Mouse (Mus musculus) midbrain, embryonic 16.5 days (tissue): ENCODE data around the gene Lnpk. TPM values are rescaled to one million over a fixed set of nuclear protein-coding genes. Genes with fewer than 3 reads are reported as not detected.

ENCODE experiments used
- ATAC-seq: fragments of 200-750 bp; cut with Nextera tagmentation; 2 replicates; pipeline ENCODE4 v1.8.0; 2017; ENCODE audit warnings: moderate TSS enrichment
- H3K27ac ChIP-seq: fragments of 300-500 bp; sonication (generic); 2 replicates; pipeline ENCODE4 v1.5.1; 2014; ENCODE audit warnings: mild to moderate bottlenecking, low read length, mixed read lengths
- H3K27me3 ChIP-seq: fragments of 300-500 bp; sonication (generic); 2 replicates; pipeline ENCODE4 v1.6.1; 2014; ENCODE audit warnings: low read depth, low read length, mixed read lengths; ENCODE audit not compliant: control insufficient read depth, insufficient read depth
- H3K36me3 ChIP-seq: fragments of 300-500 bp; sonication (generic); 2 replicates; pipeline ENCODE4 v1.6.1; 2014; ENCODE audit warnings: mild to moderate bottlenecking, low read length, moderate library complexity, mixed read lengths; ENCODE audit not compliant: control insufficient read depth, insufficient read depth
- H3K4me1 ChIP-seq: fragments of 300-500 bp; sonication (generic); 2 replicates; pipeline ENCODE4 v1.6.1; 2014; ENCODE audit warnings: mild to moderate bottlenecking, low read length, mixed read lengths; ENCODE audit not compliant: control insufficient read depth, insufficient read depth
- H3K4me2 ChIP-seq: fragments of 300-500 bp; sonication (generic); 2 replicates; pipeline ENCODE4 v1.6.1; 2014; ENCODE audit warnings: mild to moderate bottlenecking, low read length, mixed read lengths
- H3K4me3 ChIP-seq: fragments of 300-500 bp; sonication (generic); 2 replicates; pipeline ENCODE4 v1.5.1; 2014; ENCODE audit warnings: low read depth, mild to moderate bottlenecking, low read length, moderate library complexity, mixed read lengths
- H3K9ac ChIP-seq: fragments of 300-500 bp; sonication (generic); 2 replicates; pipeline ENCODE4 v1.6.1; 2014; ENCODE audit warnings: low read depth, low read length, mixed read lengths
- H3K9me3 ChIP-seq: fragments of 300-500 bp; sonication (generic); replicated peaks from 2 replicates; pipeline ENCODE4 v1.6.1; 2014; ENCODE audit warnings: mild to moderate bottlenecking, low read length, mixed read lengths; ENCODE audit not compliant: control insufficient read depth, poor library complexity, severe bottlenecking
- WGBS: fragments of 180-500 bp; shearing (Covaris S2); extraction: QIAGEN DNeasy Blood & Tissue Kit; methylation state at CpG from one replicate; pipeline ENCODE4 v1.1.7; 2014; 5-methylcytosine and 5-hydroxymethylcytosine counted together
- polyA plus RNA-seq: library from polyadenylated mRNA; unstranded; fragments of >200 nt; fragmentation: Nextera tagmentation; extraction: Ambion mirVana; gene quantifications from 2 replicates; pipeline ENCODE4 v1.2.1, GENCODE M21; 2015

Lnpk gene
- polyA plus RNA-seq, 1 experiment from 2014 or later, result 52.0 TPM

DNA sequence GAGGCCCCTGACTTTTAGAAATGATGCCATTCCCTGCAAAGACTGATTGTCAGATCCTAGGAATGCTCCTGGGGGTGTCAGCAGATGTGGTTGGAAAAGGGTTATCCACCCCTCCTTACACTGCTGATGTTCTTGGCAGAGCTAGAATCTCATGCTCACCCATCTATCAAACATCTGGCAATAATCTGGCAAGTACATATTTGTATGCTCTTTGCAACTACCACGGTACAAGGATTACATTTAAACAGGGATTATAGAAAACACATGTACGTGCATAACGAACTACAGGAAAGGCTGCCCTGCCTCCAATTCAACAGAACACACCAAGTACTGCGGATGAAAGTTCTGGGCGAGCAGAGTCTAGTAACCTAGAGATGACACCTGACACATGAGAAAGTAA lies 70.9 kb downstream of the Lnpk start:
- WGBS, result 91% methylated on average over 5 of the region's 5 CpGs

DNA sequence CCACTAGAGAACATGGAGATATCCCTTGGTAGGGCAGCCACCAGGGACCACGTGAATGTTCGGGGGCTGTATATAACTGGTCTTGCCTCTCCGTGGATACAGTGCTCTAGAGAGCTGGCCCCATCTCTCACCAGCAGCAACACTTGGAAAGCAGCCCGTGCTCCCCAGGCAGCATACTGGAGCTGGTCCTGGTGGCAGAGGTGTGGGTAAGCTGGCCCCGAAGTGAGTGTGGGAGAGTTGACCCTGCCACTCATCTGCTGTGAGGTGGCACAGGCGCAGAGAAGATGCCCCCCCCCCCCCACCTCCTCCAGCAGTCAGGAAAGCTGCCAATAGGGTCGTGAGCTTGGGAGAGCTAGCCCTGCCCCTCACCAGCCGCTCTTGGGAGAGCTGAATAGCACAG lies 72.8 kb downstream of the Lnpk start:
- H3K27me3 ChIP-seq, result no peaks in the 10 kb centered on the region
- no peak overlapping the region for H3K4me3 ChIP-seq
- WGBS, result 41% methylated on average over 8 of the region's 8 CpGs
- H3K27ac ChIP-seq, result no peak overlapping the region
- H3K4me2 ChIP-seq, result no peak overlapping the region
- no peak overlapping the region for H3K9ac ChIP-seq
- peak; percentile 45; the same call in 1 of the 2 replicates for ATAC-seq
- H3K4me1 ChIP-seq, result no peaks in the 10 kb centered on the region
- H3K9me3 ChIP-seq, result no peaks in the 10 kb centered on the region
- H3K36me3 ChIP-seq, result no peaks in the 10 kb centered on the region

More for the DNA sequence above, 70.9 kb downstream of the Lnpk start:
- no peaks in the 10 kb centered on the region for H3K9me3 ChIP-seq
- ATAC-seq, result no peak
- no peaks in the 10 kb centered on the region for H3K27me3 ChIP-seq
- H3K9ac ChIP-seq, result no peak overlapping the region
- no peaks in the 10 kb centered on the region for H3K36me3 ChIP-seq
- no peak overlapping the region for H3K4me2 ChIP-seq
- H3K27ac ChIP-seq, result no peak overlapping the region
- H3K4me3 ChIP-seq, result no peak overlapping the region
- H3K4me1 ChIP-seq, result no peaks in the 10 kb centered on the region

DNA sequence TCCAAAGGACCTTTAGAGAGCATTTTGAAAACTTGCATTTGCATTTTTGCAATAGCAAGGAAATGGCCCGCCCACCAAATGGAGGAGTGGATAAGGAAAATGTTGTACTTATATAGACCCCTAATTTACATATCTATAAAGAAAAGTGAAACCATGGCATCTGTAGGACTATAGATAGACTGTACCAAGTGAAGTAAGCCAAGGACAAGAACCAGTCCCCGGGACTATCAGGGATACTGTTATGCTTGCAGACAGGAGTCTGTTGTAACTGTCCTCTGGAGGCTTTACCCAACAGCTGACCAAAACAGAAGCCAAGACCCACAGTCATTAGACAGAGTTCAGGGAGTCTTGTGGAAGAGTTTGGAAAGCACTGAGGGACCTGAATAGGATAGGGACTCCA lies 78.9 kb downstream of the Lnpk start:
- Histone ChIP-seq H3K4me2 (no peak overlapping the region), H3K27me3 (no peaks in the 10 kb centered on the region), H3K9ac (no peak overlapping the region), H3K4me1 (no peaks in the 10 kb centered on the region), H3K4me3 (no peak overlapping the region), H3K9me3 (no peaks in the 10 kb centered on the region), H3K27ac (no peak overlapping the region), H3K36me3 (no peaks in the 10 kb centered on the region)
- 89% methylated on average over 2 of the region's 2 CpGs for WGBS
- ATAC-seq, result no peak

DNA sequence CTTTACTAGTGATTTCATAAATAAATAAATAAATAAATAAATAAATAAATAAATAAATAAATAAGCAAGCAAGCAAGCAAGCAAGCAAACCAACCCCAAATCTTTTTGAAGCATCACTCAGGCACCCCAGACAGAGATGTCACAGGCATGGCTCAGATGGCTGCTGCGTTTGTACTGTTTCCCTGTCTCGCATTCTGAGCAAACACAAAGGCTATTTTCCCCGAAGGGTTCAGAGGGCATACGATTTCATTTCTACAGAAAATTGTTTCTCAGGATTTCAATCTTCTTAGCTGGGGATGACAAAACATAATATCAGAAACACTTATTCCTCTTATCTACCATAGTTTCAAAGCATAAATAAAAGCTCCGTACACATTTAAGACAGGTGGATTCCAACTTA lies 81.4 kb downstream of the Lnpk start:
- WGBS, result 20% methylated on average over 5 of the region's 5 CpGs
- no peak for ATAC-seq

DNA sequence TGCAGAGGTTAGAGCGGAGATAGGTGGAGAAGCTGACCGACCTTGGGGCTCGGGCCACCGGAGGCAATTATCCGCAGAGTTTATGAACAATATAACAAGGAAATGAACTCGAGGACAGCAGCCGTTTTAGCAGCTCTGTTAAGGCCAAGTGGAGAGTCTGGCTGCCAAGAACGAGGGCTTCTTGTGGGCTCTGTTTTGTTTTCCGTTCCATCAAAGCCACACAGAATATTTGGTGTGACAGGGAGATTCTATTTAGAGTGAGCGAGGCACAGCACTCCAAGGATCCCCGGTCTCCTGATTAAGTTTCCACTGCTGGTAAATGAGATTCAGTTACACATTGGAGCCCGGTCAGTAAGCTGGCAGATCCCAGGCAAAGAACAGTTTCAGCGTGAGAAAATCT lies 87.8 kb downstream of the Lnpk start:
- Histone ChIP-seq H3K36me3 (no peaks in the 10 kb centered on the region), H3K4me1 (peaks cover 2% of the 10 kb centered on the region), H3K27ac (no peak overlapping the region), H3K4me3 (no peak overlapping the region), H3K27me3 (no peaks in the 10 kb centered on the region), H3K9ac (no peak overlapping the region), H3K4me2 (no peak overlapping the region), H3K9me3 (no peaks in the 10 kb centered on the region)
- no peak for ATAC-seq
- WGBS, result 59% methylated on average over 13 of the region's 13 CpGs

More for the DNA sequence above, 81.4 kb downstream of the Lnpk start:
- H3K4me3 ChIP-seq, result no peak overlapping the region
- no peak overlapping the region for H3K9ac ChIP-seq
- H3K27me3 ChIP-seq, result no peaks in the 10 kb centered on the region
- no peaks in the 10 kb centered on the region for H3K9me3 ChIP-seq
- no peak overlapping the region for H3K4me2 ChIP-seq
- H3K36me3 ChIP-seq, result no peaks in the 10 kb centered on the region
- no peak overlapping the region for H3K27ac ChIP-seq
- no peaks in the 10 kb centered on the region for H3K4me1 ChIP-seq

DNA sequence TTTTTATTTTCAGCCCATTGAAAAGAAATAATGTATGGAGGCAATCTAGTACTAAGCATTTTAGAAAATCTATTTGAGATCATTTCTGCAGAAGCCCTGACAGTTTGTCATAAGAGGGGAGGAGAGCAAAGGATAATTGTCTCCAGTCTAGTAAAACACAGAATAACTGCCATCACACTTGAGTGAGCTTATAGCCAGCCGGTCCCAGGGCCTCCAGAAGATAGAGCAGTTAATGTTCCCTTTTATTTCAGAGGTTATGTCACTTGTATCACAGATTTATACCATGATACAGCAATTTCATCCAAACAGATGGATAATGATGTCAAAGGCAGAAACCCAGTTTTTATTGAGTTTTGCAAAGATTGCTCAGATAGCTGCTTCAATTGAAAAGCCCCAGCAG lies 89.0 kb downstream of the Lnpk start:
- Histone ChIP-seq H3K27ac (no peak overlapping the region), H3K27me3 (no peaks in the 10 kb centered on the region), H3K9ac (no peak overlapping the region), H3K4me2 (no peak overlapping the region), H3K9me3 (no peaks in the 10 kb centered on the region), H3K4me3 (no peak overlapping the region), H3K4me1 (peaks cover 2% of the 10 kb centered on the region), H3K36me3 (no peaks in the 10 kb centered on the region)
- ATAC-seq, result no peak
- WGBS, result 83% methylated on average over 1 of the region's 1 CpGs

DNA sequence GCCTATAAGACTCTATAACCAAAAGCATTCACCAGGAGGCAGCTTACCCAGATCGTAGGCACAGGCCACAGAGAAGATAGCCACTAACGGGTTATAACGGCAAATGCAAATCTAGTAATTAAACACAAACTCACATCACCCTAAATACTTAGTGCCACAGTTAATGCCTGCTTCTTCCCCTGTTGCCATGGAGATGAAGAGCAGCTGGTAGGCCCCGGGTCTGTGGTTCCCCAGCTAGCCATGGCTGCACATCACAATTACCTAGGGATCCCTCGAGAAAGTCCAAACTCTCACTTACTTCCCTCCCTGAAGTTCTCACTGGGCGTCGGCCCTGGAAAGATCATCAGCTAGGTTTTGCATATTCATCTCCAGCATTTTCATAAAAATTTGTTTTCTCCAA lies 90.8 kb downstream of the Lnpk start:
- H3K27me3 ChIP-seq, result no peaks in the 10 kb centered on the region
- peaks cover 2% of the 10 kb centered on the region for H3K4me1 ChIP-seq
- WGBS, result 36% methylated on average over 7 of the region's 7 CpGs
- no peak overlapping the region for H3K4me3 ChIP-seq
- no peak for ATAC-seq
- H3K4me2 ChIP-seq, result no peak overlapping the region
- no peaks in the 10 kb centered on the region for H3K9me3 ChIP-seq
- no peak overlapping the region for H3K27ac ChIP-seq
- no peak overlapping the region for H3K9ac ChIP-seq
- no peaks in the 10 kb centered on the region for H3K36me3 ChIP-seq

DNA sequence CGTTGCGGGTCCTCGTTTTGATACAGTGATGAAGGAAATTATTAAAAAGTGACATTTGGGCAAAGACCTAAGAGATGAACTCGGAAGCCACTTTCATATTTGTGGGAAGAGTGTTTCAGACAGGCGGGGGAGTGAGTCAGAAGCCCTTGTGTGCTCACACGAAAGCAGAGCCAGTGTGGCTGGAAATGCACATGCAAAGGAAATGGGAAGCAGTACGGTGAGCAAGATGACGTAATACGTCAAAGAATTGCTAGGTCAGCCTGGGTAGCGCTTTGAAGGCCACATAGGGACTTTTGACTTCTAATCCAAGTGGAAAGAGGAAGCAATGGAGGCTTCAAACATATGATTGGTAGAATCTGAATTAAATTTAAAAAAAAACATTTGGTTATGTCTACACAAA lies 96.6 kb downstream of the Lnpk start:
- Histone ChIP-seq H3K4me3 (no peak overlapping the region), H3K4me2 (no peak overlapping the region), H3K27me3 (no peaks in the 10 kb centered on the region), H3K9me3 (no peaks in the 10 kb centered on the region), H3K9ac (no peak overlapping the region), H3K4me1 (no peaks in the 10 kb centered on the region), H3K27ac (no peak overlapping the region), H3K36me3 (no peaks in the 10 kb centered on the region)
- ATAC-seq, result no peak
- 94% methylated on average over 10 of the region's 10 CpGs for WGBS

DNA sequence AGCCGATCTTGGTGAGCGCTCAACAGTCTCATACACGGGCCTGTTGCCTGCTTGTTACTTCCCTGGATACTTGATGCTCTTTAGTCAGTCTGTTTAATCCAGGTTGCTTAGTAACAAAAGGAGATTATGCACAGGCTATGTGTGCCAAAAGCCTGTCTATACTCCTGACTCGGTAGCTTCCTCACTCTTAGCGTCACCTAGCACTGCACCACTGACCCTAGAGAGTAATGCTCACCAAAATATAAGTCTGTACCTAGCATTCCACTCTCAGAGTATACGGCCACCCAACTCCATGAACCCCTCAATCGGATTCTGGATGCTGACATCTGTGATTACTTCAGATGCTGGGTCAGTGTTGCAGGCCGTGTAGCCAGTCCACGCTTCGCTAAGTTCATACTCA lies 97.1 kb downstream of the Lnpk start:
- Histone ChIP-seq H3K36me3 (no peaks in the 10 kb centered on the region), H3K4me2 (no peak overlapping the region), H3K4me1 (no peaks in the 10 kb centered on the region), H3K27me3 (no peaks in the 10 kb centered on the region), H3K9ac (no peak overlapping the region), H3K27ac (no peak overlapping the region), H3K9me3 (no peaks in the 10 kb centered on the region), H3K4me3 (no peak overlapping the region)
- peak; percentile 62; the same call in 1 of the 2 replicates for ATAC-seq
- WGBS, result 68% methylated on average over 10 of the region's 10 CpGs
